Mouse (Mus musculus) G1E (cell line): Measurements from ENCODE around the gene Dok5. TPM values are rescaled to one million over a fixed set of nuclear protein-coding genes. Genes with fewer than 3 reads are reported as not detected.

ENCODE experiments used
- ATAC-seq: 2 replicates; pipeline ENCODE4 v1.8.0; 2016; ENCODE audit warnings: mild to moderate bottlenecking; ENCODE audit not compliant: insufficient number of reproducible peaks, poor library complexity, low FRiP score, severe bottlenecking; ENCODE audit errors: extremely low read depth
- DNase-seq: peaks from one replicate; pipeline ENCODE4 v3.0.0; 2012; ENCODE audit warnings: low spot score
- H3K27me3 ChIP-seq: 2 replicates; pipeline ENCODE4 v1.6.1; 2012; ENCODE audit warnings: mild to moderate bottlenecking, low read length, inconsistent platforms; ENCODE audit not compliant: insufficient read depth
- H3K36me3 ChIP-seq: replicated peaks from 2 replicates; pipeline ENCODE3; 2012; ENCODE audit warnings: mild to moderate bottlenecking, inconsistent platforms
- H3K4me1 ChIP-seq: 2 replicates; pipeline ENCODE4 v1.6.1; 2012; ENCODE audit warnings: low read depth, low read length, inconsistent platforms, mixed read lengths; ENCODE audit not compliant: insufficient read depth
- H3K4me3 ChIP-seq: 2 replicates; pipeline ENCODE4 v1.5.1; 2012; ENCODE audit warnings: low read depth, mild to moderate bottlenecking, inconsistent platforms, low read length, moderate library complexity, mixed read lengths
- H3K9me3 ChIP-seq: replicated peaks from 2 replicates; pipeline ENCODE4 v1.6.1; 2012; ENCODE audit warnings: inconsistent platforms
- CTCF ChIP-seq: IDR thresholded peaks from 2 replicates; pipeline ENCODE4 v1.5.1; 2012; ENCODE audit warnings: low read depth, low read length, inconsistent platforms, mixed read lengths
- GATA1 ChIP-seq: IDR thresholded peaks from 2 replicates; pipeline ENCODE4 v1.6.1; 2012; ENCODE audit warnings: borderline replicate concordance, low read length, inconsistent platforms, mixed read lengths
- GATA2 ChIP-seq: IDR thresholded peaks from 2 replicates; pipeline ENCODE4 v1.6.1; 2012; ENCODE audit warnings: low read depth, low read length, inconsistent platforms, borderline replicate concordance
- POLR2AphosphoS5 ChIP-seq: IDR thresholded peaks from 2 replicates; pipeline ENCODE4 v1.6.1; 2012; ENCODE audit warnings: low read depth, low read length, inconsistent platforms; ENCODE audit not compliant: insufficient replicate concordance
- TAL1 ChIP-seq: conservative IDR thresholded peaks from 2 replicates; pipeline ENCODE4 v1.6.1; 2012; ENCODE audit warnings: low read depth, low read length, inconsistent platforms, mixed read lengths
- polyA plus RNA-seq: library from polyadenylated mRNA; stranded (reverse); fragments of >175 nt; gene quantifications from 2 replicates; pipeline ENCODE4 v1.2.3, GENCODE M21; 2012
- total RNA-seq, 2 experiments: library from RNA; stranded (forward) in 1 of 2; stranded (reverse) in 1 of 2; fragments of 200-1000 nt in 1 of 2; fragments of >200 nt in 1 of 2; fragmentation: Nextera tagmentation in 1 of 2; gene quantifications; 2 replicates each; pipeline ENCODE4 v1.2.3; 2014 to 2017

Gene Dok5
- total and polyA plus RNA-seq, 3 experiments: 0.11 TPM; not detected in 2

DNA sequence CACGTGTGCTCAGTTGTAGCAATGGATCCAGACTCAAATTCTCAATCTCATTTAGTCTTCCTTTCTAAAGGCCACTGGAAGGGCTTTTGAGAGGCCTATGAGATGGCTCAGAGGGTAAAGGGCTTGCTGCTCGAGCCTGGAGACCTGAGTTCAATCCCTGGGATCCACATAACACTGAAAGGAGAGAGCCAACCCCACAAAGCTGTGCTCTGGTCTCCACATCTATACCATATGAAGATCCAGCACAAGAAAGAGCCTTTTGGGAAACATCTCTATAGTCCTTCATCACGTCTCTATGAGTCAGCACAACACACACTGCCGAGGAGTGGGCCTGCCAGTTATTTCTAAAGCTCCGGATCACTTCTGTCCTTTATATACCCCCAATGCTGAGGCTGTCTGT lies 5.8 kb upstream of the Dok5 start:
- Histone ChIP-seq H3K9me3 (peaks cover 74% of the 10 kb centered on the region), H3K36me3 (no peaks in the 10 kb centered on the region), H3K27me3 (no peaks in the 10 kb centered on the region), H3K4me1 (no peaks in the 10 kb centered on the region), H3K4me3 (no peak overlapping the region)
- no peak for ATAC-seq
- DNase-seq: no peak
- TF ChIP-seq GATA2 (no peak), CTCF (no peak), GATA1 (no peak), TAL1 (no peak), POLR2AphosphoS5 (no peak)

DNA sequence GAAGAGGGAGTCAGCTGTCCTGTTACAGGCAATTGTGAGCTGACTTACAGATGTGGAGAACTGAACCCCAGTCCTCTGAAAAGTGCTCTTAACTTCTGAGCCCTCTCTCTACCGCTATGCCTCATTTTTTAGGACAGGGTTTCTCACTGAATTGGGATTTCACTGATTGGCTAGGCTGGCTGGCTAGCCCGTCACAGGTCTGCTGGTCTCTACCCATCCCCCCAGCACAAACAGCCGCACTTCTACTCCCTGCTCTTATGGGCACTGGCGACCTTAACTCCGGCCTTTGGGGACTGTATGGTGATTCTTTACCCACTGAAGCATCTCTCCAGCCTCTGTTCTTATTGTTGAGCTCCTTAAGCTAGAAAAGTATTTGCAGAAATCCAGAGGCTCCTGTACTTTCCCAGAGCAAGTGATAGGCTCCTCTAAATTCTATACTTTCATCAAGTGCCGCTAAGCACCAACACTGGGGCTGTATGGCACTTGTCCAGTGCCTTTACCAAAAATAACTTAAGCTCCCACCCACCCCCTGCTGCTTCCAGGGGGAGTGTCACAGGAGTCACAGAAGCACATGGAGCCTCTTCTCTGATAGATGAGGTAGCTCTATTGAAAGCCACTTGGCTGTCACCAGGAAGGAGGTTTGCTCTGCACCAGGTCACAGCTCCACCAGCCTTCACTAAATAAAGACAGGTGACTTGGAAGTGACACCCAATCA lies 4.5 kb upstream of the Dok5 start:
- peaks cover 80% of the 10 kb centered on the region for H3K9me3 ChIP-seq

DNA sequence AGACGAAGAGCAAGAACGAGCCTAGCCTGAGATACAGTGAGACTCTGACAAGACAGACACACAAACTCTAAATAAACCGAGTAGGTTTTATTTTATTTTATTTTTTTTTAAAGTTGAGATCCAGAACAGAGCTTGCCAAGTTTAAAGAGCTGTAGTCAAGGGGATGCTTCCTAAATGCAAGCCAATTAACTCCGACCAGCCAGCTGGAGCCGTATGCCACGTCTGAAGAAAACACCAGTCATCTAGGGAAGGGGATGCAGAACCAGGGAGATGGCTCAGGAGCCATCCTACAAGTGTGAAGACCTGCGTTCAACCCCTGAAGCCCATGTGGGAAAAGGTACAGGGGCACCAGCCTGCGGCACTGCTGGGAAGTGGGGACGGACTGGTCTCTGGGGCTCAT lies 2.7 kb upstream of the Dok5 start:
- Histone ChIP-seq H3K27me3 (no peaks in the 10 kb centered on the region), H3K9me3 (peaks cover 76% of the 10 kb centered on the region), H3K36me3 (no peaks in the 10 kb centered on the region), H3K4me3 (no peak overlapping the region), H3K4me1 (no peaks in the 10 kb centered on the region)
- no peak for DNase-seq
- ATAC-seq: no peak
- TF ChIP-seq TAL1 (no peak), GATA1 (no peak), GATA2 (no peak), POLR2AphosphoS5 (no peak), CTCF (no peak)

More for the DNA sequence above, 4.5 kb upstream of the Dok5 start:
- DNase-seq (no peak), ATAC-seq (no peak)
- no peaks in the 10 kb centered on the region for H3K27me3 ChIP-seq
- no peaks in the 10 kb centered on the region for H3K36me3 ChIP-seq
- no peak for TF ChIP-seq GATA2
- no peak for TF ChIP-seq CTCF
- TF ChIP-seq POLR2AphosphoS5: no peak
- TF ChIP-seq TAL1: no peak
- no peak for TF ChIP-seq GATA1
- no peak overlapping the region for H3K4me3 ChIP-seq
- H3K4me1 ChIP-seq: no peaks in the 10 kb centered on the region

DNA sequence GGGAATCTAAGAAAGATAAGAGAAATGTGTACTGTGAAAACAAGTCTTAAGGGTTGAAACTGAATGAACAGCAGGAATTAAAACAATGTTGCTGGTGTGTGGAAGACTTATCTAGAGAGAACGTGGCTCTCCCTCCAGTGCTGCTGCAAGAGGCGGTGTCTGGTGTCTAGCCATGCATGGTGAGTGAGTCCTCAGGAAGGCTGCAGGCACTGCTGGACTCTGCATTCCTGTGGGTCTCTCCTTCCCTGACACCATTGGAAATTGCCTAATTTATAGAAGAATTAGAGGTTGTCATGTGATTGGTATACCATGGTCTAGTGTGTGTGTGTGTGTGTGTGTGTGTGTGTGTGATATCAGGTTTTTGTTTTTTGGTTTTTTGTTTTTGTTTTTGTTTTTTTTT lies 1.9 kb upstream of the Dok5 start:
- H3K9me3 ChIP-seq: peaks cover 70% of the 10 kb centered on the region
- TF ChIP-seq CTCF (no peak), TAL1 (no peak), POLR2AphosphoS5 (no peak)
- no peaks in the 10 kb centered on the region for H3K27me3 ChIP-seq
- DNase-seq: no peak
- H3K4me3 ChIP-seq: no peak overlapping the region
- H3K36me3 ChIP-seq: no peaks in the 10 kb centered on the region
- no peaks in the 10 kb centered on the region for H3K4me1 ChIP-seq
- ATAC-seq: no peak

DNA sequence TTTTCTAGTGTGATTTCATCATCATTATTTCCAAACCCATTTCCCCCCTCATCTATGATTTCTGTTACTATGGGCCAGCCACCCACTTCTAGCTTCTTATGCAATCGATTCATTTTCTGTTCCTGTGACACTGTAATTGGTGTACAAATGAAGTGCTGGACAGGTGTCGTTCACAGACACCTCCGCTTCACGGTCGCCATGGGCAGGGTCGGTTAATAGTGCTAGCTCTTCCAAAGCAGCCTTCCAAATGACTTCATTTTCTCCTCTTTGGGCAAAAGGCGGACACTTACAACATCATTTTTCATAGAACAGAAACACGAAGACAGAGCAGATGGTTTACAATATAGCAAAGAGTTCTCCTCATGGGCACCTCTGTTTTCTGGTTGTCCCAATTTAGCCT lies 1.5 kb upstream of the Dok5 start:
- no peak for ATAC-seq
- Histone ChIP-seq H3K4me3 (no peak overlapping the region), H3K36me3 (no peaks in the 10 kb centered on the region), H3K9me3 (peaks cover 67% of the 10 kb centered on the region), H3K4me1 (no peaks in the 10 kb centered on the region), H3K27me3 (no peaks in the 10 kb centered on the region)
- TF ChIP-seq TAL1 (no peak), GATA2 (no peak), CTCF (no peak), GATA1 (no peak), POLR2AphosphoS5 (no peak)
- DNase-seq: no peak

DNA sequence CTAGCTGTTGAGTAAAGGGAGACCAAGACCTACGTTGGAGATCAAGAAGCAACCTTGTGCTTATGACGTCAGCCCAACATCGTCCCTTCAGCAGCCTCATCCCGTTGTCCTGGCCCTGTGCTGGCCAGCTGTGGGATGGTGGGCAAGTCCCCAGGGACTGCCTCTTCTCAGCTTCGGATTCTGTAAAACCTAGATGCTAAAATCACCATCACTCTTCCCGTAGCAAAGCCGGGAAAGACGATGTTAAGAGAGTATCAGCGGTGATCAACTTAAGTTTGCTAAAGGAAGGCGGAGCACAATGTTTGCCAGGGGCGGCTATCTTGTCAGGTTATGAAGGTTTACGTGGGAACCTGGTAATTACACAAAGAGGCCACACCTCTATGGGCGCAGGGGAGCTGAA lies 826 bp upstream of the Dok5 start:
- H3K4me1 ChIP-seq: no peaks in the 10 kb centered on the region
- no peak for ATAC-seq
- H3K4me3 ChIP-seq: no peak overlapping the region
- TF ChIP-seq TAL1 (no peak), CTCF (no peak), GATA2 (no peak), POLR2AphosphoS5 (no peak), GATA1 (no peak)
- H3K9me3 ChIP-seq: peaks cover 66% of the 10 kb centered on the region
- H3K36me3 ChIP-seq: no peaks in the 10 kb centered on the region
- H3K27me3 ChIP-seq: no peaks in the 10 kb centered on the region
- no peak for DNase-seq

DNA sequence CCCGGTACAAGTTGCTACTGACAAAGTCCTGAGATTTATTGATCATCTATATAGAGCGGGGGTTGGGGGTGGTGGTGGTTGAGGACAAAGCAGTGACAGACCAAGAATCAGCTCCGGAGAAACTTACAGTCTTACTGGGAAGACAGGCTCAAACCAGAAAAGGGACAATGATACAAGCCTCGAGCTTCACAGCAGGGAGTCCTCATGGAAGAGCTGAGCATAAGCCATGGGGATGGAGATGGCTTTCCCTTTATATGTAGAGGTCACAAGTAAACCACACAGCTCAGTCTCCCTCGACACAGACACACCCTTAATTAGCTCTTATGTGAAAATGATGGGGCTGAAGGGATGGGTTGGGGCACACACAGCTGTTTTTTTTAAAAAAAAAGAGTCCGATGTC lies 402 bp upstream of the Dok5 start:
- ATAC-seq (no peak), DNase-seq (no peak)
- peaks cover 66% of the 10 kb centered on the region for H3K9me3 ChIP-seq
- H3K36me3 ChIP-seq: no peaks in the 10 kb centered on the region
- H3K4me1 ChIP-seq: no peaks in the 10 kb centered on the region
- TF ChIP-seq TAL1 (no peak), POLR2AphosphoS5 (no peak), CTCF (no peak), GATA1 (no peak), GATA2 (no peak)
- H3K4me3 ChIP-seq: no peak overlapping the region; the same call in 1 of the 2 replicates
- H3K27me3 ChIP-seq: no peaks in the 10 kb centered on the region
